Mouse (Mus musculus) testis, adult 2 months (tissue): Measurements from ENCODE around the gene Minos1.

Experiments
- CTCF ChIP-seq: fragments of 200-500 bp; IDR thresholded peaks from 2 replicates; pipeline ENCODE4 v1.5.1; 2012; ENCODE audit warnings: low read depth, mild to moderate bottlenecking, inconsistent platforms, low read length, moderate library complexity; ENCODE audit not compliant: control insufficient read depth, insufficient read depth, insufficient replicate concordance
- POLR2A ChIP-seq: fragments of 200-500 bp; IDR thresholded peaks from 2 replicates; pipeline ENCODE4 v1.6.1; 2012; ENCODE audit warnings: low read depth, mild to moderate bottlenecking, inconsistent platforms, low read length, moderate library complexity; ENCODE audit not compliant: control insufficient read depth

GRCm38 (mm10) chr4:139175061-139175971, 44.4 kb upstream of the Minos1 start:
- TF ChIP-seq CTCF (no peak), POLR2A (no peak)
